Mouse (Mus musculus) cerebellum, adult 2 months (tissue): Measurements from ENCODE around the gene Stox2.

Source experiments
- CTCF ChIP-seq: fragments of 200-500 bp; IDR thresholded peaks from 2 replicates; pipeline ENCODE4 v1.5.1; 2011; ENCODE audit warnings: low read depth, mild to moderate bottlenecking, control low read depth, low read length, moderate library complexity, borderline replicate concordance; ENCODE audit not compliant: insufficient read depth
- POLR2A ChIP-seq: fragments of 200-500 bp; IDR thresholded peaks from 2 replicates; pipeline ENCODE4 v1.6.1; 2011; ENCODE audit warnings: low read length, control low read depth, borderline replicate concordance; ENCODE audit not compliant: insufficient read depth

DNA sequence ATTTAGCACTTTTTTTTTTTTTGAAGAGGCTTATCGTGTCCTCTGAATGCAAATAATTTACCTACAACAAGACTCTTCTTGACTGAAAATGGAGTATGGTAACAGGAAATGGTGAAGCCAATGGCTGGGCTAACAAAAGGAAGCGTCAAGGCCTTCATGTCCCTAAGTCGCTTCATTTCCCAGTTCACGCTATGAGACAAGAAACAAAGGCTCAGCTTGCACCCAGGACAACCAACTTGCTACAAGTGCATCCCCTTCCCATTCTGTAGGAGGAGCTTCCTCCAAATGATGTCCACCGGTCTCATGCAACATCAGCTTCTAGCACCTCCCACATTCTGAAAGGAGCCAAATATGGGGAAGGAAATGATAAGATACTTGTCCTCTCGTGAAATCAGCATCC, 160.7 kb downstream of the Stox2 start:
- TF ChIP-seq CTCF (no peak), POLR2A (no peak)
